Mouse (Mus musculus) liver, embryonic 11.5 days (tissue): Measurements from ENCODE around the gene Mpv17l2. TPM values are rescaled to one million over a fixed set of nuclear protein-coding genes. Genes with fewer than 3 reads are reported as not detected.

Experiments
- ATAC-seq: fragments of 200-750 bp; cut with Nextera tagmentation; replicated peaks from 2 replicates; pipeline ENCODE4 v1.8.0; 2017; ENCODE audit warnings: moderate number of reproducible peaks, mild to moderate bottlenecking, moderate TSS enrichment, moderate library complexity; ENCODE audit not compliant: low FRiP score
- DNase-seq: peaks from one replicate; pipeline ENCODE4 v3.0.0-alpha.2; 2017; ENCODE audit warnings: low spot score
- H3K27ac ChIP-seq: fragments of 300-500 bp; sonication (generic); 2 replicates; pipeline ENCODE4 v1.5.1; 2014; ENCODE audit warnings: mild to moderate bottlenecking, low read depth, low read length, control low read depth
- H3K27me3 ChIP-seq: fragments of 300-500 bp; sonication (generic); replicated peaks from 2 replicates; pipeline ENCODE4 v1.6.1; 2014; ENCODE audit warnings: low read length, mixed read lengths; ENCODE audit not compliant: control insufficient read depth, insufficient read depth
- H3K36me3 ChIP-seq: fragments of 300-500 bp; sonication (generic); 2 replicates; pipeline ENCODE4 v1.6.1; 2014; ENCODE audit warnings: mild to moderate bottlenecking, low read length, moderate library complexity, mixed read lengths; ENCODE audit not compliant: control insufficient read depth, insufficient read depth
- H3K4me1 ChIP-seq: fragments of 300-500 bp; sonication (generic); replicated peaks from 2 replicates; pipeline ENCODE4 v1.6.1; 2014; ENCODE audit warnings: low read length, mixed read lengths; ENCODE audit not compliant: control insufficient read depth, insufficient read depth
- H3K4me2 ChIP-seq: fragments of 300-500 bp; sonication (generic); 2 replicates; pipeline ENCODE4 v1.6.1; 2014; ENCODE audit warnings: mild to moderate bottlenecking, control low read depth, moderate library complexity
- H3K4me3 ChIP-seq: fragments of 300-500 bp; sonication (generic); 2 replicates; pipeline ENCODE4 v1.5.1; 2014; ENCODE audit warnings: low read depth, low read length, control low read depth
- H3K9ac ChIP-seq: fragments of 300-500 bp; sonication (generic); 2 replicates; pipeline ENCODE4 v1.6.1; 2014; ENCODE audit warnings: low read depth, low read length, control low read depth
- H3K9me3 ChIP-seq: fragments of 300-500 bp; sonication (generic); 2 replicates; pipeline ENCODE4 v1.6.1; 2016; ENCODE audit warnings: low read length, inconsistent platforms, mixed read lengths; ENCODE audit not compliant: control insufficient read depth
- WGBS: fragments of 180-500 bp; shearing (Covaris S2); extraction: QIAGEN DNeasy Blood & Tissue Kit; methylation state at CpG from one replicate; pipeline ENCODE4 v1.1.7; 2014; 5-methylcytosine and 5-hydroxymethylcytosine counted together
- polyA plus RNA-seq: library from polyadenylated mRNA; unstranded; fragments of >200 nt; fragmentation: Nextera tagmentation; extraction: Ambion mirVana; gene quantifications from 2 replicates; pipeline ENCODE4 v1.2.1, GENCODE M21; 2014

Mpv17l2 gene
- polyA plus RNA-seq, 1 experiment from 2014 or later, result 67.7 TPM

DNA sequence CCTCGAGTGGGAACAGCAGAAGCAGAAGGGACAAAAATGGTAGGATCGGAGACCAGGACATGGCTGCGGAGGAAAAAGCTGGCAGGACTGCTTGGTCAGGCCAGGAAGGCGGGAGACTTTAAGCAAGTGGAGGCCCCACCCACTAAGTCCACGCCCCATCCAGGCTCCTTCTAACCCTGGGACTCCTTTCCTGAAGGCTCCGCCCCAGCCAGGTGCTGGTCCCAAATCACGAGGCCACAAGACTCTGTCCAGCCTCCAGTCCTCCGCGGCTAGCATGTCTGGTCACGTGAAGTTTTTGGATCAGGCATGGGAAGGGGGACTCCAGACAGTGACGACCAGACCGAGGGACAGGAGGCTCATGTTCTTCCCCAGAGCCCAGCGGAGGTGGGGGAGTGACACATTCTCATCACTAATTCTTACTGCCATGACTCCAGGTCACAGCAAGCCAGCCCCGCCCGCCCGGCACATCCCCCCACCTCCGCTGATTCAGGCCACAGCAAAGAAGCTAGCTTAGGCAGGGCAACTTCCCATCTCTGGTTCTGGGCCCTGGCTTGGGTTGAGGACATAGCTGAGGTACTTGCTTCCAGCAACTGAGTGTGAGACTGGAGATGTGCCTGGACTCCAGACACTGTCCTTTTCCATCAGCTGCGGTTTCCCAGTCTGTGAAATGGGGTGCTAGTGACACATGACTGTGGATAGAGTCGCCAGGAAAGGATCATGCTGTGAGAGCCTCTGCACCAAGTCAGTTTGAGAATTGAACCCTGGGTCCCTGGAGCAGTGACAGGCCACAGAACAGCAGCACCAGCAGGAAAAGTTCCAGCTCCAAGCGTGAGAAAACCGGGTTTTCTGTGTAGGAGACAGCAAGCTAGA, 6.1 kb upstream of the Mpv17l2 start:
- ATAC-seq (peak; percentile 27; the same call in 1 of the 2 replicates), DNase-seq (peak; percentile 59)
- peak overlapping the region; percentile 74 for H3K9ac ChIP-seq
- H3K4me3 ChIP-seq, result peak overlapping the region; percentile 60
- peaks cover 69% of the 10 kb centered on the region for H3K4me1 ChIP-seq
- peak overlapping the region; percentile 28 for H3K27ac ChIP-seq
- peak overlapping the region; percentile 99 for H3K4me2 ChIP-seq
- no peaks in the 10 kb centered on the region for H3K9me3 ChIP-seq
- WGBS, result 11% methylated on average over 21 of the region's 21 CpGs
- H3K36me3 ChIP-seq, result peaks cover 16% of the 10 kb centered on the region
- H3K27me3 ChIP-seq, result no peaks in the 10 kb centered on the region

DNA sequence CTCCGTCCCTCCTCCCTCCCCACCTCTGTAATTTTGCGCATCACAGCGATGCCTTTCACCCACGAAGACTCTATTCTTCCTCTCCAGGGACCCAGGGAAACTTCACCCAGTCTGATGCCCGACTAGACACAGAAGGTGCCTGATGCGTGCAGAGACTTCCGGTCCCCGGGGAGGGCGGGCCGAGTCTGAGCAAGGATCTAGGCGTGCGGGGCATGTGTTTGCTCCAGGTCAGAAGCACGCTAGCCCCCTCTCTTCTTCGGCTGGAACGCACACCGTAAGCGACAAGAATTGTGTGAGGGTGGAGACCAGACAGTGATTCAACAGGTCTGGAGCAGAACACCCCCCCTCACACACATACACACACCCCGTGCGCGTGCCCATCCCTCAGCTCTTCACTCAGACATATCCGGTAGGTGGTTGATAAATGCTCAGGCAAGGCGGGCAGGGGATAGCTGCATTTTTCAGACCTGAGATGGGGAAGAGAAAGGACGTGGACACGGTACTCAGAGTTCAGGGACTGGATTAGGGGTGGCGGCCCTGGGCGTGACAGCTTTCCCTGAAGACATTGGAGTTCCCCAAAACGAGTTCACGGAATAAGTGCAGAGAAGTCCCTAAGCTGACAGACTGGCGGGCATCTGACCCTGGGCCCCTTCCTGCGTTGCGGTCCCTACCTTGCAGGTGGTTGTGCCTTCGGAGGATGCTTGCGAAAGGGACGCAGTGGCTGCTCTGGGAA, 5.3 kb upstream of the Mpv17l2 start:
- no peak for ATAC-seq
- peak overlapping the region; percentile 74 for H3K9ac ChIP-seq
- no peak for DNase-seq
- no peaks in the 10 kb centered on the region for H3K9me3 ChIP-seq
- peak overlapping the region; percentile 60 for H3K4me3 ChIP-seq
- H3K27me3 ChIP-seq, result no peaks in the 10 kb centered on the region
- peak overlapping the region; percentile 28 for H3K27ac ChIP-seq
- peaks cover 76% of the 10 kb centered on the region for H3K4me1 ChIP-seq
- peaks cover 10% of the 10 kb centered on the region for H3K36me3 ChIP-seq
- WGBS, result 2% methylated on average over 34 of the region's 34 CpGs
- peak overlapping the region; percentile 99 for H3K4me2 ChIP-seq

DNA sequence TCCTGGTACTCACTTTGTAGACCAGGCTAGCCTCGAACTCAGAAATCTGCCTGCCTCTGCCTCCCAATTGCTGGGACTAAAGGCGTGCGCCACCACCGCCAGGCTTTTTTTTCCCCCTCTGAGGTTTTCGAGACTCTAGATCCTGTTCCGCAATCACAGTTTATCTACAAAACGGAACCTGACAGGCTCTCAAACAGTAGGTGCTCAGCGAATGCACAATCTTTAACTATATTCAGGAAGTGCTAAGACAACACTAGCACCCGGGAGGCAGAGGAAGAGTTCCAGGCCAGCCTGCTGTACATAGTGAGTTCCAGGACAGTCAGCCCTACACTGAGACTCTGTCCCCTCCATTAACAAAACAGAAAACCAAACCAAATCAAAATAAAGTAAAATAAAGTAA, 4.6 kb upstream of the Mpv17l2 start:
- Histone ChIP-seq H3K4me1 (peaks cover 74% of the 10 kb centered on the region), H3K36me3 (peaks cover 8% of the 10 kb centered on the region), H3K27ac (peak overlapping the region; percentile 63; the same call in 1 of the 2 replicates), H3K9me3 (no peaks in the 10 kb centered on the region), H3K9ac (peak overlapping the region; percentile 74), H3K4me2 (peak overlapping the region; percentile 99), H3K4me3 (peak overlapping the region; percentile 60), H3K27me3 (no peaks in the 10 kb centered on the region)
- ATAC-seq, result no peak
- 51% methylated on average over 9 of the region's 9 CpGs for WGBS
- no peak for DNase-seq

DNA sequence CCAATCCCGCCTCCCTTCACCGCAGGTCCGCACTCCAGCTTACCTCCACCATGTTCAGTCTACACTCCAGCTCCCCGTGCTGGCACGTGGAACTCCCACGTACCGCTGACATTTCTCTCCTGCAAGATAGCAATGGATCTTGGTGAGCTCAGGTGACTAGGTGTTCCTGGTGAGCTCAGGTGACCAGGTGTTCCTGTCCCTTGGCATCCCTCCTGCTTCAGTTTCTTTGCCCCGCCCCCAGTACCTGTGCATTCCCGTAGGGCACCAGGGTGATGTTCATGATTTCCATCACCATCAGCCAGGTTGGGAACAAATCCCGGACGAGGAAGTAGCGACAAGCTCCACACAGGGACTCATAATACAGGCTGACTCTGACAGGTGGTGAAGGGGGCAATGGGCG, 3.9 kb upstream of the Mpv17l2 start:
- peaks cover 8% of the 10 kb centered on the region for H3K36me3 ChIP-seq
- no peaks in the 10 kb centered on the region for H3K9me3 ChIP-seq
- peak overlapping the region; percentile 99 for H3K4me2 ChIP-seq
- peaks cover 74% of the 10 kb centered on the region for H3K4me1 ChIP-seq
- 88% methylated on average over 13 of the region's 13 CpGs for WGBS
- peak overlapping the region; percentile 63 for H3K27ac ChIP-seq
- ATAC-seq, result no peak
- H3K9ac ChIP-seq, result peak overlapping the region; percentile 25; the same call in 1 of the 2 replicates
- peak overlapping the region; percentile 60 for H3K4me3 ChIP-seq
- no peaks in the 10 kb centered on the region for H3K27me3 ChIP-seq
- DNase-seq, result no peak

DNA sequence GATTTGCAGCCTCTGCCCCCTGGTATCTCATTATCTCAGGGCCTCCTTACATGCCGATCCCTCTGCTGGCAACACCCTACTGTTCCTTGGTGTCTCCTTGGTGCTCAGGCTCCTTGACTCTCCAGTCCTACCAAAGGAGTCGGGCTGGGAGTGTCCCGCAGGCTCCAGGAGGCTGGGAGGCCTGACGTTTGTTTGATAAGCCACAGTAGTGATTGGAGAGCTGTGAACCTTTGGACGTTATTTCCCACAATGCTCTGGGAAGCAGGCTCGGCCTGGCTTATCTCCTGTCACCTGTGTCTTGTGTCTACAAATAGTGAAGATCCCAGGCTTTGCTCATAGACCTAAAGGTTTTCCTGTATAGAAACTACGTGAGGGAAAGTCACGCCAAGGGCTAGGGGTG, 3.3 kb upstream of the Mpv17l2 start:
- DNase-seq, result no peak
- H3K4me3 ChIP-seq, result 0 out of 2 replicates have a peak overlapping the region, but pooled peaks have one; percentile 60

DNA sequence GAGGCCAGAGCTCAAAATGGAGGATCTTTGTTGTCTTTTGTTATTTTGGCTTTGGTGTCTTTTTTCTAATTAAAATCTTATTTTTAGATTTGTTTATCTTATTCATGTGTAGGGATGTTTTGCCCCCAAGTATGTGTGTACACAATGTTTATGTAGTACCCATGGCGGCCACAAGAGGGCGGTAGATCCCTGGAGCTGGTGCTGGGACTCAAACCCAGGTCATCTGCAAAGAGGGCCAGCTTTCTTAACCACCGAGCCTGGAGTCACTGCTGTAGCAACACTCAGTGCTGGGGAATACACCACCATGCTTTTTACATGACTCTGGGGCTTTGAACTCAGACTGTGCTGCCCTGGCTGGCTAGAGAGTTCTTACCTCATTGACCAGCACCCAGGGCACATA, 2.6 kb upstream of the Mpv17l2 start:
- peaks cover 1% of the 10 kb centered on the region for H3K36me3 ChIP-seq
- no peak overlapping the region for H3K4me3 ChIP-seq
- H3K4me1 ChIP-seq, result peaks cover 74% of the 10 kb centered on the region
- WGBS, result 3% methylated on average over 3 of the region's 3 CpGs
- H3K9ac ChIP-seq, result no peak overlapping the region
- no peaks in the 10 kb centered on the region for H3K27me3 ChIP-seq
- peak overlapping the region; percentile 99 for H3K4me2 ChIP-seq
- DNase-seq (no peak), ATAC-seq (no peak)
- peak overlapping the region; percentile 63 for H3K27ac ChIP-seq
- no peaks in the 10 kb centered on the region for H3K9me3 ChIP-seq

More for the DNA sequence above, 3.3 kb upstream of the Mpv17l2 start:
- Histone ChIP-seq H3K27me3 (no peaks in the 10 kb centered on the region), H3K27ac (peak overlapping the region; percentile 63), H3K4me1 (peaks cover 76% of the 10 kb centered on the region), H3K9me3 (no peaks in the 10 kb centered on the region), H3K36me3 (peaks cover 8% of the 10 kb centered on the region), H3K9ac (peak overlapping the region; percentile 12; the same call in 1 of the 2 replicates), H3K4me2 (peak overlapping the region; percentile 99)
- 32% methylated on average over 8 of the region's 8 CpGs for WGBS
- ATAC-seq, result peak; percentile 53

DNA sequence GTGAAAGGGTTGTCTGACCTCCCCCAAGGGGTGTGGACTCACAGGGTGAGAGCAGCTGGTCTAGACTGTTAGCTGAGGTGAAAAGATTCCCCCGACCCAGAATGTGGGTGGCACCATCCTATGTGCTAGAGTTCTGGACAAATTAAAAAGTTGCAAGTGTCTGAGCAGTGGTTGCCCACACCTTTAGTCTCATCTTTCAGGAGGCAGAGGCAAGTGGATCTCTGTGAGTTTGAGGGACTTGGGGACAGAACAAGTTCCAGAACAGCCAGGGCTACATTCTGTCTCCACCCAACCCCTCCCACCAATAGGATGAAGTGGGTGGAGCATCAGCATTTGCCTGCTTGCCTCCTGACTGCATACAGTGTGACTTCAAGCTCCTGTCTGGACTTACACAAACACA, 1.4 kb upstream of the Mpv17l2 start:
- ATAC-seq, result no peak
- 59% methylated on average over 1 of the region's 1 CpGs for WGBS
- no peaks in the 10 kb centered on the region for H3K27me3 ChIP-seq
- no peaks in the 10 kb centered on the region for H3K9me3 ChIP-seq
- peaks cover 68% of the 10 kb centered on the region for H3K4me1 ChIP-seq
- 0 out of 2 replicates have a peak overlapping the region, but pooled peaks have one; percentile 24 for H3K4me2 ChIP-seq
- H3K4me3 ChIP-seq, result no peak overlapping the region
- peak overlapping the region; percentile 53; the same call in 1 of the 2 replicates for H3K27ac ChIP-seq
- peak overlapping the region; percentile 32; the same call in 1 of the 2 replicates for H3K9ac ChIP-seq
- H3K36me3 ChIP-seq, result no peaks in the 10 kb centered on the region
- no peak for DNase-seq

DNA sequence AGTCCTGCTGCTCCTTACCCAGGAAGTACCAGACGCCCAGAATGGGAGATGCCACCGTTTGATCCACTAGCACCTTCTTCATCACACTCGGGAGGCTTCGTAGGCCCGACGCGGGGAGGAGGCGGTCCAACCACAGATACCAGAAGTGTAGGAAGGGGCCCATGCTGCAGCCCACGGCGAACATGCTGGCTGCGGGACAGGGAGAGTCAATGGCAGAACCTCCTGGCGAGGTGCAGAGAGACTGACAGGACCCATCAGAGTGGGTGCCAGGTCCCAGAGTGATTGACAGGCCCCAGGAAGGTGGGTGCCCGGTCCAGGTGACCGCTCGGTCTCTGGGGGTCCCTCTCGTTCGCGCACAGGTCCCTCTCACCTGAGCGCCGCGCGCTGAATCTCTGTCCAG, 396 bp downstream of the Mpv17l2 start:
- DNase-seq (no peak), ATAC-seq (peak; percentile 3)
- H3K4me1 ChIP-seq, result peaks cover 55% of the 10 kb centered on the region

More for the DNA sequence above, 396 bp downstream of the Mpv17l2 start:
- Histone ChIP-seq H3K9me3 (no peaks in the 10 kb centered on the region), H3K4me2 (peak overlapping the region; percentile 99), H3K9ac (peak overlapping the region; percentile 90), H3K27ac (peak overlapping the region; percentile 82), H3K36me3 (no peaks in the 10 kb centered on the region; the same call in 1 of the 2 replicates), H3K4me3 (peak overlapping the region; percentile 86), H3K27me3 (no peaks in the 10 kb centered on the region)
- WGBS, result 1% methylated on average over 22 of the region's 22 CpGs
